Mouse (Mus musculus) liver, embryonic 11.5 days (tissue): ENCODE measurements around the gene Uxs1. TPM values are rescaled to one million over a fixed set of nuclear protein-coding genes. Genes with fewer than 3 reads are reported as not detected.

Source experiments
- ATAC-seq: fragments of 200-750 bp; cut with Nextera tagmentation; replicated peaks from 2 replicates; pipeline ENCODE4 v1.8.0; 2017; ENCODE audit warnings: moderate number of reproducible peaks, mild to moderate bottlenecking, moderate TSS enrichment, moderate library complexity; ENCODE audit not compliant: low FRiP score
- DNase-seq: peaks from one replicate; pipeline ENCODE4 v3.0.0-alpha.2; 2017; ENCODE audit warnings: low spot score
- H3K27ac ChIP-seq: fragments of 300-500 bp; sonication (generic); 2 replicates; pipeline ENCODE4 v1.5.1; 2014; ENCODE audit warnings: mild to moderate bottlenecking, low read depth, low read length, control low read depth
- H3K27me3 ChIP-seq: fragments of 300-500 bp; sonication (generic); replicated peaks from 2 replicates; pipeline ENCODE4 v1.6.1; 2014; ENCODE audit warnings: low read length, mixed read lengths; ENCODE audit not compliant: control insufficient read depth, insufficient read depth
- H3K36me3 ChIP-seq: fragments of 300-500 bp; sonication (generic); 2 replicates; pipeline ENCODE4 v1.6.1; 2014; ENCODE audit warnings: mild to moderate bottlenecking, low read length, moderate library complexity, mixed read lengths; ENCODE audit not compliant: control insufficient read depth, insufficient read depth
- H3K4me1 ChIP-seq: fragments of 300-500 bp; sonication (generic); replicated peaks from 2 replicates; pipeline ENCODE4 v1.6.1; 2014; ENCODE audit warnings: low read length, mixed read lengths; ENCODE audit not compliant: control insufficient read depth, insufficient read depth
- H3K4me2 ChIP-seq: fragments of 300-500 bp; sonication (generic); 2 replicates; pipeline ENCODE4 v1.6.1; 2014; ENCODE audit warnings: mild to moderate bottlenecking, control low read depth, moderate library complexity
- H3K4me3 ChIP-seq: fragments of 300-500 bp; sonication (generic); 2 replicates; pipeline ENCODE4 v1.5.1; 2014; ENCODE audit warnings: low read depth, low read length, control low read depth
- H3K9ac ChIP-seq: fragments of 300-500 bp; sonication (generic); 2 replicates; pipeline ENCODE4 v1.6.1; 2014; ENCODE audit warnings: low read depth, low read length, control low read depth
- H3K9me3 ChIP-seq: fragments of 300-500 bp; sonication (generic); 2 replicates; pipeline ENCODE4 v1.6.1; 2016; ENCODE audit warnings: low read length, inconsistent platforms, mixed read lengths; ENCODE audit not compliant: control insufficient read depth
- WGBS: fragments of 180-500 bp; shearing (Covaris S2); extraction: QIAGEN DNeasy Blood & Tissue Kit; methylation state at CpG from one replicate; pipeline ENCODE4 v1.1.7; 2014; 5-methylcytosine and 5-hydroxymethylcytosine counted together
- polyA plus RNA-seq: library from polyadenylated mRNA; unstranded; fragments of >200 nt; fragmentation: Nextera tagmentation; extraction: Ambion mirVana; gene quantifications from 2 replicates; pipeline ENCODE4 v1.2.1, GENCODE M21; 2014

The Uxs1 gene
- polyA plus RNA-seq, 1 experiment from 2014 or later = 15.3 TPM

DNA sequence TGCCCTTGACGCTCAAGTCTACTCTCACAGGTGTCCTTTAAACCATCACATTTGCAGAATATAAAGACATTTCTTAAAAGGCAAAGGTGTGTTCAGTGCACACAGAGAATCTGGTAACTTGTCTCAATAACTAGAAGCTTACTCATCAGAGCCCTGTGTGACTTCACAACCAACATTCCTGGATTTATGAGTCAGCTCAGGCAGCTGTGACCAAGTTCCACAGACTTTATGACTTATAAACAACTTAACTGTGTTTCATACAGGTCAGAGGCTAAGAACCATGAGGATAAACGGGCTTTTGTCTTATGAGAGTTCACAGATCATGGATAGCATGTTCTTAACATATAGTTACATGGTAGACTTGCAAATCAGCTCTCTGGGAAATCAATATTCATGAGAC, 8.5 kb downstream of the Uxs1 start:
- no peak for DNase-seq
- Histone ChIP-seq H3K4me3 (no peak overlapping the region), H3K9me3 (no peaks in the 10 kb centered on the region), H3K36me3 (no peaks in the 10 kb centered on the region), H3K9ac (no peak overlapping the region), H3K27me3 (no peaks in the 10 kb centered on the region), H3K4me2 (no peak overlapping the region), H3K4me1 (no peaks in the 10 kb centered on the region; the same call in 1 of the 2 replicates), H3K27ac (no peak overlapping the region)
- WGBS = 76% methylated on average over 2 of the region's 2 CpGs
- ATAC-seq = no peak

GRCm38 (mm10) chr1:43818356-43818755, 9.2 kb downstream of the Uxs1 start:
- ATAC-seq (no peak), DNase-seq (no peak)
- H3K9ac ChIP-seq = no peak overlapping the region
- H3K4me2 ChIP-seq = no peak overlapping the region
- H3K27me3 ChIP-seq = no peaks in the 10 kb centered on the region
- no peak overlapping the region for H3K4me3 ChIP-seq
- 89% methylated on average over 4 of the region's 4 CpGs for WGBS
- H3K9me3 ChIP-seq = no peaks in the 10 kb centered on the region
- no peak overlapping the region for H3K27ac ChIP-seq
- no peaks in the 10 kb centered on the region for H3K36me3 ChIP-seq
- H3K4me1 ChIP-seq = no peaks in the 10 kb centered on the region; the same call in 1 of the 2 replicates

DNA sequence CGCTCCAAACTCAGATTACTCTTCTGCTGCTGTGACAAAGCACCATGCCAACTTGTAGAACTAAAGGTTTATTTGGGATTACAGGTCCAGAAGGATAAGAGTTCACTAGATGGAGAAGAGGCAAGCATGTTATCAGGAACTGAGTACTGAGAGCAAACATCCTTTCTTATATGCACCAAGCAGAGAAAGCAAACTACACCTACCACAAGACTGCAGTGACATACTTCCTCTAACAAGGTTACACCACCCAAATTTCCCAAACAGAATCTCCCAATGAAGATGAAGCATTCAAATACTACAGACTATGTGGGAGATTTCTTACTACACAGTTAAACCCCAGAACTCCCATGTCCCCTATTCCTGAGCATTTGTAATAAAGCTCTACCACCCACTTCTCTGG, 15.8 kb downstream of the Uxs1 start:
- Histone ChIP-seq H3K9me3 (no peaks in the 10 kb centered on the region), H3K27me3 (no peaks in the 10 kb centered on the region), H3K4me1 (peaks cover 19% of the 10 kb centered on the region), H3K4me2 (no peak overlapping the region), H3K4me3 (no peak overlapping the region), H3K36me3 (0 out of 2 replicates have a peak, but pooled peaks cover 4% of the 10 kb centered on the region), H3K9ac (no peak overlapping the region), H3K27ac (peak overlapping the region; percentile 2; the same call in 1 of the 2 replicates)
- ATAC-seq (no peak), DNase-seq (no peak)
- WGBS = 83% methylated on average over 1 of the region's 1 CpGs

DNA sequence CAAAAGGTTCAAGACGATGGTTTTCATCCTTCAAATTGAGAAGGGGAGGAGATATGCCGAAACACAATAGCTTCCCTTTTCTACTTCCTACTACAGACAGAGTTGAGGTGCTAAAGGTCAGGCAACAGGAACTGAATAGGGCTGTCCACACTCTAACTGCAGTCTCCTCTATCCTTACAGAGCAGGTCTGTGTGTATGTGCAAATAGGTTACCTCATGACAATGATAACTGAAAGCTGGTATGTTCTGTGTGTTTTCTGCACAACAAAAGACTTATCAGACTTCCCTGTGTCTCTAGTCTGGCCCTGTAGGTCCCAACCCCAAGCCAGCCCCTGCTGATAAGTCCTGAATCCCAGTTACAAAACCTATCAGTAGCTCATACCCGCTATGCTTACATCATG, 16.5 kb downstream of the Uxs1 start:
- H3K27ac ChIP-seq = peak overlapping the region; percentile 53
- no peak for DNase-seq
- H3K4me3 ChIP-seq = no peak overlapping the region
- no peaks in the 10 kb centered on the region for H3K27me3 ChIP-seq
- 50% methylated on average over 3 of the region's 3 CpGs for WGBS
- 0 out of 2 replicates have a peak, but pooled peaks cover 4% of the 10 kb centered on the region for H3K36me3 ChIP-seq
- H3K4me1 ChIP-seq = peaks cover 19% of the 10 kb centered on the region
- peak overlapping the region; percentile 38 for H3K4me2 ChIP-seq
- peak; percentile 92 for ATAC-seq
- H3K9me3 ChIP-seq = no peaks in the 10 kb centered on the region
- H3K9ac ChIP-seq = no peak overlapping the region

GRCm38 (mm10) chr1:43809351-43809750, 18.2 kb downstream of the Uxs1 start:
- no peak overlapping the region for H3K4me2 ChIP-seq
- peaks cover 19% of the 10 kb centered on the region for H3K4me1 ChIP-seq
- ATAC-seq (no peak), DNase-seq (no peak)
- no peaks in the 10 kb centered on the region for H3K9me3 ChIP-seq
- no peak overlapping the region for H3K9ac ChIP-seq
- no peak overlapping the region for H3K4me3 ChIP-seq
- H3K36me3 ChIP-seq = 0 out of 2 replicates have a peak, but pooled peaks cover 4% of the 10 kb centered on the region
- H3K27ac ChIP-seq = no peak overlapping the region
- 84% methylated on average over 2 of the region's 2 CpGs for WGBS
- no peaks in the 10 kb centered on the region for H3K27me3 ChIP-seq

DNA sequence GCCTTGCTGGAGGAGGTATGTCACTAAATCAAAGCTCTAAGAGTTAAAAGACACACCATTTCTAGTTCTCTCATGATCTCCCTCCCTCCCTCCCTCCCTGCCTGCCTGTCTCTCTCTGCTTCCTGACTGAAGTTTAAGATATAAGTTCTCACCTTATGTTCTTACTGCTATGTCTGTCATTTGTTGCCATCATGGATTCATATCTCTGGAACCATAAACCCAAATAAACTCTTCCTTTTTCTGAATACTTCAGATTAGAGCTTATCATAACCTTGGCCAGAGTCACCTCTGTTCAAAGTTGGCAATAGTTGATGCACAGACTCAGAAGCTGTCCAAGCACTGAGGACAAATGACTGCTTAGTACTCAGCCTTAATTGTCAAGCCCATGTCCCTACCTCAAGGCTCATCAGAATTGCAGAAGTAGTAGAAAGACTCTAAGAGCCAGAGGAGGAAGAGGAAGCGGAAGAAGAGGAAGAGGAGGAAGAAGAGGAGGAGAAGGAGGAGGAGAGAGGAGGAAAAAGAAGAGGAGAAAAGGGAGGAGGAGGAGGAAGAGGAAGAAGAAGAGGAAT, 23.6 kb downstream of the Uxs1 start:
- DNase-seq (no peak), ATAC-seq (no peak)
- Histone ChIP-seq H3K9ac (no peak overlapping the region), H3K4me1 (no peaks in the 10 kb centered on the region), H3K27me3 (no peaks in the 10 kb centered on the region), H3K36me3 (0 out of 2 replicates have a peak, but pooled peaks cover 2% of the 10 kb centered on the region), H3K4me2 (no peak overlapping the region), H3K27ac (no peak overlapping the region), H3K9me3 (no peaks in the 10 kb centered on the region), H3K4me3 (no peak overlapping the region)
- WGBS = 94% methylated on average over 1 of the region's 1 CpGs

GRCm38 (mm10) chr1:43798048-43798447, 29.6 kb downstream of the Uxs1 start:
- H3K4me2 ChIP-seq = no peak overlapping the region
- DNase-seq = no peak
- ATAC-seq = no peak
- H3K9ac ChIP-seq = no peak overlapping the region
- no peak overlapping the region for H3K4me3 ChIP-seq
- 0 out of 2 replicates have a peak, but pooled peaks cover 2% of the 10 kb centered on the region for H3K36me3 ChIP-seq
- no peak overlapping the region for H3K27ac ChIP-seq
- H3K9me3 ChIP-seq = no peaks in the 10 kb centered on the region
- H3K4me1 ChIP-seq = no peaks in the 10 kb centered on the region
- no peaks in the 10 kb centered on the region for H3K27me3 ChIP-seq
- 90% methylated on average over 3 of the region's 3 CpGs for WGBS

- no peaks in the 10 kb centered on the region for H3K9me3 ChIP-seq
- no peaks in the 10 kb centered on the region for H3K27me3 ChIP-seq
- no peak overlapping the region for H3K9ac ChIP-seq
- WGBS = 83% methylated on average over 2 of the region's 2 CpGs
- H3K27ac ChIP-seq = no peak overlapping the region
- ATAC-seq (no peak), DNase-seq (no peak)
- 0 out of 2 replicates have a peak, but pooled peaks cover 3% of the 10 kb centered on the region for H3K36me3 ChIP-seq
- H3K4me2 ChIP-seq = no peak overlapping the region
- H3K4me3 ChIP-seq = no peak overlapping the region
- no peaks in the 10 kb centered on the region for H3K4me1 ChIP-seq
Observed at GRCm38 (mm10) chr1:43789765-43790164, 37.8 kb downstream of the Uxs1 start.

DNA sequence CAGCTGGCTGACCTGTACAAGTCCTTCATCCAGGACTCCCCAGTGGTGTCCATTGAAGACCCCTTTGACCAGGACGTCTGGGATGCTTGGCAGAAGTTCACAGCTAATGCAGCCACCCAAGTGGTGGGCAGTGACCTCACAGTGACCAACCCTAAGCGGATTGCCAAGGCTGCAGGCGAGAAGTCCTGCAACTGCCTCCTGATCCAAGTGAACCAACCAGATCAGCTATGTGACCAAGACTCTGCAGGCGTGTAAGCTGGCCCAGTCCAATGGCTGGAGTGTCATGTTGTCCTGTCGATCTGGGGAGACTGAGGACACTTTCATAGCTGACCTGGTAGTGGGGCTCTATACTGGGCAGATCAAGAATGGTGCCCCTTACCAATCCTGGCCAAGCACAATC, 40.9 kb downstream of the Uxs1 start:
- H3K4me1 ChIP-seq = no peaks in the 10 kb centered on the region
- no peak overlapping the region for H3K4me3 ChIP-seq
- H3K36me3 ChIP-seq = 0 out of 2 replicates have a peak, but pooled peaks cover 3% of the 10 kb centered on the region
- no peak overlapping the region for H3K4me2 ChIP-seq
- ATAC-seq = no peak
- no peak overlapping the region for H3K27ac ChIP-seq
- DNase-seq = no peak
- no peaks in the 10 kb centered on the region for H3K27me3 ChIP-seq
- no peaks in the 10 kb centered on the region for H3K9me3 ChIP-seq
- H3K9ac ChIP-seq = no peak overlapping the region
- WGBS = 88% methylated on average over 5 of the region's 5 CpGs
